Comparison of ENCODE assay signal across 15 mouse cellular contexts in genomic region chr7:136070881-136071280, GRCm38 (mm10).
DNase-seq lines count a peak whose midpoint lies in the region; ATAC-seq lines count a peak whose summit lies in the region.
"Had no signal": no experiment of that assay in that cellular context is flagged by ENCODE, and none has a peak within 500 bp of the region (broad histone marks: within the 10 kb centered on the region; RNA-seq: fewer than 3 reads in every experiment).

No protein-coding gene starts in this region.

- no peak overlapping the region for H3K9ac ChIP-seq in intestine, embryonic 14.5 days (ENCODE audit: low read length)
- no peak overlapping the region for H3K9ac ChIP-seq in intestine, embryonic 15.5 days

- no peak overlapping the region for H3K4me2 ChIP-seq in intestine, embryonic 14.5 days (ENCODE audit: low read length)
- no peak overlapping the region for H3K4me2 ChIP-seq in intestine, embryonic 15.5 days (replicated peaks)

- no peak overlapping the region for H3K4me3 ChIP-seq in intestine, embryonic 14.5 days (ENCODE audit: low read depth, low read length)
- no peak overlapping the region for H3K4me3 ChIP-seq in intestine, embryonic 15.5 days (replicated peaks)
- H3K4me3 ChIP-seq: left cerebral cortex, adult 2 months; myocyte had no signal

- intact Hi-C loops in heart, postnatal 10 days (cut with DNase I) = no loop called here

- no peaks in the 10 kb centered on the region; the same call in 1 of the 2 replicates for H3K4me1 ChIP-seq in intestine, embryonic 14.5 days (replicated peaks; ENCODE audit: control insufficient read depth, insufficient read depth, low read length)
- no peaks in the 10 kb centered on the region for H3K4me1 ChIP-seq in intestine, embryonic 15.5 days (replicated peaks)

- DNase-seq in cerebellum, postnatal 14 days = peak; percentile 50 to 61
- no peak for DNase-seq in cerebellum, adult 8-10 months
- DNase-seq in intestine, embryonic 14.5 days (ENCODE audit: low spot score) = no peak
- peak; percentile 34 for DNase-seq in brain, adult 2 months (ENCODE audit: low read depth, low spot score)
- DNase-seq in heart, postnatal 10 days = peak; percentile 57 to 60
- DNase-seq in thymus, postnatal 0 days (ENCODE audit: low spot score) = no peak
- DNase-seq in frontal cortex, postnatal 10 days (ENCODE audit: low spot score in 2 of 2) = no peak
- DNase-seq: B cell, adult 2 months; liver; thymus, adult 2 months had no signal

- 0 out of 2 replicates have a peak, but pooled peaks have one; percentile 50 for ATAC-seq in intestine, embryonic 14.5 days (replicated peaks; ENCODE audit: low FRiP score, low TSS enrichment, low read depth)
- ATAC-seq in intestine, embryonic 15.5 days = no peak
- ATAC-seq: inflammation-experienced regulatory T-cells, adult 6 months had no signal

- no peak overlapping the region for H3K27ac ChIP-seq in intestine, embryonic 14.5 days (ENCODE audit: low read depth)
- no peak overlapping the region for H3K27ac ChIP-seq in intestine, embryonic 15.5 days
- H3K27ac ChIP-seq: left cerebral cortex, adult 2 months had no signal

- H3K9me3 ChIP-seq in intestine, embryonic 14.5 days (ENCODE audit: control insufficient read depth, low read length) = no peaks in the 10 kb centered on the region
- H3K9me3 ChIP-seq in intestine, embryonic 15.5 days = no peaks in the 10 kb centered on the region

- WGBS in intestine, embryonic 14.5 days = 47% methylated on average over 5 of the region's 5 CpGs
- WGBS in intestine, embryonic 15.5 days = 44% methylated on average over 5 of the region's 5 CpGs

- no peaks in the 10 kb centered on the region for H3K36me3 ChIP-seq in intestine, embryonic 14.5 days (ENCODE audit: control insufficient read depth, insufficient read depth, low read length)
- H3K36me3 ChIP-seq in intestine, embryonic 15.5 days = no peaks in the 10 kb centered on the region
- H3K36me3 ChIP-seq: G1E had no signal

- H3K27me3 ChIP-seq in intestine, embryonic 14.5 days (replicated peaks; ENCODE audit: control insufficient read depth, insufficient read depth, low read length) = no peaks in the 10 kb centered on the region
- no peaks in the 10 kb centered on the region for H3K27me3 ChIP-seq in intestine, embryonic 15.5 days (replicated peaks)

Comparison
In these comparisons a context has a peak if more than half of its experiments do, and no peak if none do; other contexts are left out.
1. DNase-seq: peak in cerebellum, postnatal 14 days (2 of 2), brain, adult 2 months (single experiment) and heart, postnatal 10 days (2 of 2); none in cerebellum, adult 8-10 months (single experiment), intestine, embryonic 14.5 days (single experiment), thymus, postnatal 0 days (single experiment) and frontal cortex, postnatal 10 days (0 of 2).